Comparison of ENCODE assay signal across 9 mouse cellular contexts in the genomic region with DNA sequence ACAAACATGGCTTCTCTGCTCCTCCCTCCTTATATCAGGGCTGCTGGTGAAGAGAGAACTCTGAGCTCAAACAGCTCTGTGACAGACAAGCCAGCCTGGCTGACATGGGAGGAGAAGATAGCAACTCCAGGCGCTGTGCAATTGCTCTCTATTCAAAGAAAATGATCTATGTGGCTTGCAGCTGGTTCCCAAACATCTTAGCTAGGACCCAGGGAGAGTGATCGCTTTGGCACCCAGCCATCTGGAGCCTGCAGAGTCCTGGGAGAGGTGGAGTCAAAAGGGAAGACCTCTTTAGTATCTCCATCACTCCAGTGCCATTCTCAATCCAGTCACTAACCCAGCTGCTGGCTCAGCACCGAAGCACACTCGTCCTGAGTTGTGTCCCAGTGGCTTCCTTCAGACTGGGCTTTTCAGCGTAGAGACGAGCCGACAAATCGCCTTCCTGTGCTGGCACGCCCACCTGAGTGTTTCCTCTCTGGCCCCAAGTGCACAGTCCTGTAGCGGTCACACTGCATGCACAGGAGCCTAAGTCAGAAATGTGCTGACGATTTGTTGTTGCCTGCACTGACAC.
DNase-seq lines count a peak whose midpoint lies in the region; ATAC-seq lines count a peak whose summit lies in the region.
"Had no signal": no experiment of that assay in that cellular context is flagged by ENCODE, and none has a peak within 500 bp of the region (broad histone marks: within the 10 kb centered on the region; RNA-seq: fewer than 3 reads in every experiment).

No protein-coding gene starts in this region.

- H3K36me3 ChIP-seq in forebrain, embryonic 12.5 days (replicated peaks), result no peaks in the 10 kb centered on the region
- H3K36me3 ChIP-seq in forebrain, embryonic 10.5 days (replicated peaks), result no peaks in the 10 kb centered on the region

- H3K9me3 ChIP-seq in forebrain, embryonic 12.5 days, result no peaks in the 10 kb centered on the region
- H3K9me3 ChIP-seq in forebrain, embryonic 10.5 days, result no peaks in the 10 kb centered on the region

- DNase-seq in forebrain, embryonic 10.5 days (ENCODE audit: extremely low spot score, low spot score), result no peak
- DNase-seq in 3T3-L1 (ENCODE audit: low read depth, low spot score), result peak; percentile 4
- peak; percentile 41 for DNase-seq in gastrocnemius, postnatal 10 days
- peak; percentile 13 for DNase-seq in left cerebral cortex, adult 11 months (ENCODE audit: low spot score)
- no peak for DNase-seq in spleen, adult 18-20 months
- DNase-seq in yolk sac, embryonic 10.5 days (ENCODE audit: low spot score), result no peak
- no peak for DNase-seq in liver
- DNase-seq: lung, postnatal 36 days had no signal

- ATAC-seq in forebrain, embryonic 12.5 days (ENCODE audit: low FRiP score), result no peak; the same call in 1 of the 2 replicates

- H3K4me1 ChIP-seq in forebrain, embryonic 12.5 days, result no peaks in the 10 kb centered on the region
- 0 out of 2 replicates have a peak, but pooled peaks cover 4% of the 10 kb centered on the region for H3K4me1 ChIP-seq in forebrain, embryonic 10.5 days

- H3K9ac ChIP-seq in forebrain, embryonic 12.5 days, result no peak overlapping the region

- no peak overlapping the region for H3K4me3 ChIP-seq in forebrain, embryonic 12.5 days (replicated peaks)
- no peak overlapping the region for H3K4me3 ChIP-seq in forebrain, embryonic 10.5 days

- no peaks in the 10 kb centered on the region for H3K27me3 ChIP-seq in forebrain, embryonic 12.5 days
- H3K27me3 ChIP-seq in forebrain, embryonic 10.5 days (ENCODE audit: poor library complexity, severe bottlenecking), result no peaks in the 10 kb centered on the region

- H3K27ac ChIP-seq in forebrain, embryonic 12.5 days, result peak overlapping the region; percentile 9
- H3K27ac ChIP-seq in forebrain, embryonic 10.5 days, result no peak overlapping the region

- WGBS in forebrain, embryonic 12.5 days, result 79% methylated on average over 11 of the region's 11 CpGs
- WGBS in forebrain, embryonic 10.5 days, result 87% methylated on average over 11 of the region's 11 CpGs

- no peak overlapping the region for H3K4me2 ChIP-seq in forebrain, embryonic 12.5 days

Comparison
In these comparisons a context has a peak if more than half of its experiments do, and no peak if none do; other contexts are left out.
1. DNase-seq: peak in 3T3-L1 (single experiment), gastrocnemius, postnatal 10 days (single experiment) and left cerebral cortex, adult 11 months (single experiment); none in forebrain, embryonic 10.5 days (single experiment), spleen, adult 18-20 months (0 of 2), yolk sac, embryonic 10.5 days (single experiment) and liver (single experiment).